Mouse (Mus musculus): Measurements from ENCODE around the gene Tcf3. TPM values are rescaled to one million over a fixed set of nuclear protein-coding genes. Genes with fewer than 3 reads are reported as not detected.
A peak's percentile ranks its signal among the peaks of the same experiment; 100 is the strongest.

The Tcf3 gene
- polyA plus RNA-seq, 1 experiment from 2014 or later = 30.9 TPM

GRCm38 (mm10) chr10:80382641-80383365, 50.6 kb downstream of the Tcf3 start:
- DNase-seq (ENCODE audit: low spot score) (no peak), ATAC-seq (ENCODE audit: low FRiP score, low TSS enrichment) (no peak)
- no peaks in the 10 kb centered on the region for H3K27me3 ChIP-seq (ENCODE audit: control insufficient read depth, insufficient read depth, low read length)
- no peak for TF ChIP-seq EP300 (optimal IDR thresholded peaks at IDR 0.05)
- TF ChIP-seq CTCF (IDR thresholded peaks at IDR 0.05; ENCODE audit: low read depth) = no peak
- H3K4me1 ChIP-seq (replicated peaks; ENCODE audit: control insufficient read depth, insufficient read depth) = peaks cover 12% of the 10 kb centered on the region; the same call in 1 of the 2 replicates
- H3K36me3 ChIP-seq (ENCODE audit: control insufficient read depth, insufficient read depth, low read length) = peaks cover 16% of the 10 kb centered on the region
- no peak overlapping the region for H3K27ac ChIP-seq (replicated peaks)
- no peaks in the 10 kb centered on the region for H3K9me3 ChIP-seq (ENCODE audit: control insufficient read depth, low read length)
- WGBS = 77% methylated on average over 7 of the region's 7 CpGs
- no peak overlapping the region for H3K4me3 ChIP-seq (ENCODE audit: low read depth, low read length)
- H3K9ac ChIP-seq (ENCODE audit: low read length) = no peak overlapping the region
- no peak overlapping the region for H3K4me2 ChIP-seq (replicated peaks; ENCODE audit: low read depth)

- Histone ChIP-seq H3K9ac (ENCODE audit: low read length) (no peak overlapping the region), H3K36me3 (ENCODE audit: control insufficient read depth, insufficient read depth, low read length) (peaks cover 16% of the 10 kb centered on the region), H3K9me3 (ENCODE audit: control insufficient read depth, low read length) (no peaks in the 10 kb centered on the region), H3K4me1 (replicated peaks; ENCODE audit: control insufficient read depth, insufficient read depth) (no peaks in the 10 kb centered on the region), H3K4me2 (replicated peaks; ENCODE audit: low read depth) (no peak overlapping the region), H3K27ac (replicated peaks) (no peak overlapping the region), H3K4me3 (ENCODE audit: low read depth, low read length) (no peak overlapping the region), H3K27me3 (ENCODE audit: control insufficient read depth, insufficient read depth, low read length) (no peaks in the 10 kb centered on the region)
- TF ChIP-seq EP300 (optimal IDR thresholded peaks at IDR 0.05) (no peak), CTCF (IDR thresholded peaks at IDR 0.05; ENCODE audit: low read depth) (peak; percentile 73)
- 47% methylated on average over 10 of the region's 10 CpGs for WGBS
- no peak for ATAC-seq (ENCODE audit: low FRiP score, low TSS enrichment)
- no peak for DNase-seq (ENCODE audit: low spot score)
These were observed 55.7 kb downstream of the Tcf3 start for GRCm38 (mm10) chr10:80377716-80378115.

- no peak for TF ChIP-seq EP300 (optimal IDR thresholded peaks at IDR 0.05)
- TF ChIP-seq CTCF (IDR thresholded peaks at IDR 0.05; ENCODE audit: low read depth) = peak; percentile 91
- Histone ChIP-seq H3K27me3 (ENCODE audit: control insufficient read depth, insufficient read depth, low read length) (no peaks in the 10 kb centered on the region), H3K36me3 (ENCODE audit: control insufficient read depth, insufficient read depth, low read length) (peaks cover 6% of the 10 kb centered on the region), H3K4me1 (replicated peaks; ENCODE audit: control insufficient read depth, insufficient read depth) (no peaks in the 10 kb centered on the region), H3K27ac (replicated peaks) (no peak overlapping the region), H3K9me3 (ENCODE audit: control insufficient read depth, low read length) (no peaks in the 10 kb centered on the region), H3K9ac (ENCODE audit: low read length) (no peak overlapping the region), H3K4me3 (ENCODE audit: low read depth, low read length) (no peak overlapping the region), H3K4me2 (replicated peaks; ENCODE audit: low read depth) (no peak overlapping the region)
- DNase-seq (ENCODE audit: low spot score) (peak; percentile 94), ATAC-seq (ENCODE audit: low FRiP score, low TSS enrichment) (peak; percentile 64; the same call in 1 of the 2 replicates)
- 3% methylated on average over 7 of the region's 7 CpGs for WGBS
These were observed 57.3 kb downstream of the Tcf3 start for GRCm38 (mm10) chr10:80376160-80376559.

DNA sequence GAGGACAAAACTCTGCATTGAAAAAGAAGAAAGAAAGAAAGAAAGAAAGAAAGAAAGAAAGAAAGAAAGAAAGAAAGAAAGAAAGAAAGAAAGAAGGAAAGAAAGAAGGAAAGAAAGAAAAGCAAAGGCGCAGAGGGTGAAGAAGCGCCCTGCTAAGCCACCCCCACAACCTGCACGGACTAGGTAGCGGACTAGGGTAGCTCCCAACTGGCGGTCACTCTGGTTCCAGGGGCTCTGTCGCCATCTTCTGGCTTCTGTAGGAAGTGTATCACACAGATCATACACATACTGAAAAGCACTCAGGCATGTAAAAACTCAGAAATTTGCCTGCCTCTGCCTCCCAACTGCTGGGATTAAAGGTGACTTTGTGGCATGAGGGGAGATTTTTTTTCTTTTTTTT, 59.4 kb downstream of the Tcf3 start:
- no peak for TF ChIP-seq EP300 (optimal IDR thresholded peaks at IDR 0.05)
- peak; percentile 83 for TF ChIP-seq CTCF (IDR thresholded peaks at IDR 0.05; ENCODE audit: low read depth)
- no peaks in the 10 kb centered on the region for H3K4me1 ChIP-seq (replicated peaks; ENCODE audit: control insufficient read depth, insufficient read depth)
- ATAC-seq (ENCODE audit: low FRiP score, low TSS enrichment) (peak; percentile 69), DNase-seq (ENCODE audit: low spot score) (peak; percentile 81)
- H3K36me3 ChIP-seq (ENCODE audit: control insufficient read depth, insufficient read depth, low read length) = no peaks in the 10 kb centered on the region
- 26% methylated on average over 6 of the region's 6 CpGs for WGBS
- no peak overlapping the region for H3K27ac ChIP-seq (replicated peaks)
- no peak overlapping the region for H3K9ac ChIP-seq (ENCODE audit: low read length)
- H3K4me2 ChIP-seq (replicated peaks; ENCODE audit: low read depth) = no peak overlapping the region
- H3K27me3 ChIP-seq (ENCODE audit: control insufficient read depth, insufficient read depth, low read length) = no peaks in the 10 kb centered on the region
- no peaks in the 10 kb centered on the region for H3K9me3 ChIP-seq (ENCODE audit: control insufficient read depth, low read length)
- H3K4me3 ChIP-seq (ENCODE audit: low read depth, low read length) = no peak overlapping the region

DNA sequence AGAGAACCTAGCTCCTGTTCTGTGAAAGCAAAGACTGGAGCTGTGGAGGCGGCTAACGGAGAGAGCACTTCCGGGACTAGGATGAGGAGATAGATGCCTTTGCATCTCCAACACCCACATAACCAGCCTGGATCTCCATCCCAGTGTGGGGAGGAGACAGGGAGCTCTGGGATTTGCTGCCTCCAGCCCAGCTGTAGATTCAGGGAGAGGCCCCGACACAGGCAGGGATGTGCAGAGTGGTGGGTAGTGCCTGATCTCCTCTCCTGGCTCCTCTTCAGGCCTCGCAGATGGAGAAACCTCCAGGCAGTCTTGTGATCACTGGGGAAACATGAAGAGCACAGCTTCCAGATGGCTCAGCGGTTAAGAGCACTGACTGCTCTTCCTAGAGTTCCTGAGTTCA, 60.7 kb downstream of the Tcf3 start:
- DNase-seq (ENCODE audit: low spot score) (no peak), ATAC-seq (ENCODE audit: low FRiP score, low TSS enrichment) (no peak)
- Histone ChIP-seq H3K36me3 (ENCODE audit: control insufficient read depth, insufficient read depth, low read length) (no peaks in the 10 kb centered on the region), H3K9me3 (ENCODE audit: control insufficient read depth, low read length) (no peaks in the 10 kb centered on the region), H3K27ac (replicated peaks) (no peak overlapping the region), H3K4me1 (replicated peaks; ENCODE audit: control insufficient read depth, insufficient read depth) (no peaks in the 10 kb centered on the region), H3K4me3 (ENCODE audit: low read depth, low read length) (no peak overlapping the region), H3K4me2 (replicated peaks; ENCODE audit: low read depth) (no peak overlapping the region), H3K27me3 (ENCODE audit: control insufficient read depth, insufficient read depth, low read length) (no peaks in the 10 kb centered on the region), H3K9ac (ENCODE audit: low read length) (no peak overlapping the region)
- TF ChIP-seq EP300 (optimal IDR thresholded peaks at IDR 0.05) (no peak), CTCF (IDR thresholded peaks at IDR 0.05; ENCODE audit: low read depth) (no peak)
- 81% methylated on average over 6 of the region's 6 CpGs for WGBS

GRCm38 (mm10) chr10:80371983-80372382, 61.5 kb downstream of the Tcf3 start:
- no peaks in the 10 kb centered on the region for H3K36me3 ChIP-seq (ENCODE audit: control insufficient read depth, insufficient read depth, low read length)
- no peak overlapping the region for H3K4me3 ChIP-seq (ENCODE audit: low read depth, low read length)
- DNase-seq (ENCODE audit: low spot score) = no peak
- no peak overlapping the region for H3K9ac ChIP-seq (ENCODE audit: low read length)
- peak overlapping the region; percentile 0; the same call in 1 of the 2 replicates for H3K4me2 ChIP-seq (replicated peaks; ENCODE audit: low read depth)
- H3K27me3 ChIP-seq (ENCODE audit: control insufficient read depth, insufficient read depth, low read length) = no peaks in the 10 kb centered on the region
- 48% methylated on average over 9 of the region's 9 CpGs for WGBS
- no peak overlapping the region for H3K27ac ChIP-seq (replicated peaks)
- H3K4me1 ChIP-seq (replicated peaks; ENCODE audit: control insufficient read depth, insufficient read depth) = no peaks in the 10 kb centered on the region
- no peak for TF ChIP-seq CTCF (IDR thresholded peaks at IDR 0.05; ENCODE audit: low read depth)
- TF ChIP-seq EP300 (optimal IDR thresholded peaks at IDR 0.05) = no peak
- no peaks in the 10 kb centered on the region for H3K9me3 ChIP-seq (ENCODE audit: control insufficient read depth, low read length)
- ATAC-seq (ENCODE audit: low FRiP score, low TSS enrichment) = no peak
